Mouse (Mus musculus): ENCODE data around the gene Uqcr11.

DNA sequence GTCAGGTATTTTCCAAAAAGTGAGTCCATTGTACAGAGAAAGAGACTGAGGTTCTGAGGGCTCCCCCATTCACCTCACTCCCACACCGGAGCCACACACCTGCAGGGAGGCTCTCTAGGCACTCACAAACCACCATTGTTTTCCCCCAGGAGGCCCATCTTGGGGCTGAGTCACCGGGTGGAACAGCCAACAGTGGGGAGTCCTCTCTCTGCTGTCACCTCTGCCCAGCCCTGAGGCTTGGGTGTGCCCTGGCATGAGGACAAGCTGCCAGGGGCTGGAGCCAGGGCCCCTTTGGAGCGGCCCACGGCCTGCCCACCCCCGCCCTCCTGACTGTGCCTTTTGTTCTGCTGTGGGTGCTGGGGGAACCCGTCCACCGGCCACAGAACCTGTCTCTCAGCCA lies 29.1 kb upstream of the Uqcr11 start:
- no peak for TF ChIP-seq CTCF (IDR thresholded peaks at IDR 0.05; ENCODE audit: insufficient read depth, low read length)
- no peak for TF ChIP-seq POLR2A (IDR thresholded peaks at IDR 0.05; ENCODE audit: borderline replicate concordance, extremely low read depth, low read depth, low read length)

All from lung, adult 2 months (tissue).